Mouse (Mus musculus) urinary bladder, postnatal 36 days (tissue): ENCODE data around the gene Dyrk1a.
A peak's percentile ranks its signal among the peaks of the same experiment; 100 is the strongest.

Experiments
- DNase-seq, 2 experiments: peaks; one replicate each; pipeline ENCODE4 v3.0.0; 2022; ENCODE audit warnings: low spot score in 2 of 2, mixed read lengths in 1 of 2

The Dyrk1a gene

DNA sequence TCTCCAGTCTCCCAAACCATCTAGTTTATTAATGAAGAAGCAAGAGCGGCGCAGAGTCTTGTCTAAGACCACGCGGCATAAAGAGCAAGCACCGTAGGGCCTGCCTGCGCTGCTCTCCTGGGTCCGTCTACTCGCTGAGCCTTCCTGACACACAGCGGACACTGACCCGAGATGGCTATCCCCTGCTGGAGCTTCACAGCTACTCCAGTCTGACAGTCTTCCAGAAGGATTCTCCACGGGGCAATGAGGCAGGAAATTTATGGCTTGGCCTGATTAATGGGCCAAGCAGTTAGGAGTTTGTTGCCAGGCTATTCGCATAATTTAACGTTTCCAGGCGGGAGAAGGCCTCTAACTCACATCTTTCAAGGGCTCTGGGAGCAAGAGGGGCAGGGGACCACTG, 144.7 kb downstream of the Dyrk1a start:
- DNase-seq, result peak in 1 of 2 experiments; percentile 23

- no peak for DNase-seq
Observed at GRCm38 (mm10) chr16:94717051-94717450, 147.2 kb downstream of the Dyrk1a start.

GRCm38 (mm10) chr16:94718919-94719318, 149.1 kb downstream of the Dyrk1a start:
- no peak for DNase-seq

DNA sequence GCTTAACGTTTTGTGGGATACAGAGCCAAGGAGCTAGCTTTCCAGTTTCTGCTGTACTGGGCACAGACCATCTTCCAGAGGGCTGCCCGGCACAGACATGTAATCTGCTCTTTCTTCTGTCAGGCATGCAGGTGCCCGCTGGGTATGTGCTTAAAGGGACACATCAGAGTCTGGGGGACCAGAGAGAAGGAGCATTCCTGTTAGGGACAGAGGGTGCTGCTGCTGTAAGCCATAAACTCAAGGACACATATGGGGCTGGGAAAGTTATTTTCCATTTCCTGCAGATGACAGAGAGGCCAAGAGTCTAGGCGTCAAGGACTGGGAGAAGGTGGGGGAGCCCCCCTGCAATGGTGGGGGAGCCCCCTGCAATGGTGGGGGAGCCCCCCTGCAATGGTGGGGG, 149.7 kb downstream of the Dyrk1a start:
- DNase-seq, result no peak

GRCm38 (mm10) chr16:94720476-94721153, 150.8 kb downstream of the Dyrk1a start:
- no peak for DNase-seq

GRCm38 (mm10) chr16:94721549-94722006, 151.8 kb downstream of the Dyrk1a start:
- DNase-seq, result no peak

- no peak for DNase-seq
Observed at GRCm38 (mm10) chr16:94722936-94723335, 153.1 kb downstream of the Dyrk1a start.

DNA sequence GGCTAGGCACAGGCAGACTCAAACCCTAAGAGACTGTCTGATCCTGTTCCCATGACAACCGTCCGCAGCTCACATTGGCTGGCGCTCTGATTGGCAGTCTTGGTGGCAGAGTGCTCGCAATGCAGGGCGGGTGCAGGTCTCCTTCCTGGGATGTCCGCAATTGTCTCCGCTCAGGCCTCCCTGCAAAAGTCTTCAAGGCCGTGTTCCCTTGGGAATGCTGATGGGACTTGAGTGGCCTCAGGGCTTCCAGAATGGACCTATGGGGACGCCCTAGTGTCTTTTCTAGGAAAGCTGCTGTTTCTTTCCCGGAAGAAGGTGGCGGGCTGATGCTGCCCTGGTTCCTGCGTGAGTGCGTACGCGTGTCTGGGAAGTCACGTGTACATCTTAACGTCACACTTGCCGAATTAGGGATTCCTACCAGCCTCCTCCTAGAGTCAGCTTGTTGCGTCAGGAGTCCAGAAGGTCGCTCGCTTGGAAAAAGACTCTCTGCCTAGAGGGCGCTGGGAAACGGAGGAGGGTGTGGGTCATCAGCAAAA, 154.3 kb downstream of the Dyrk1a start:
- DNase-seq, result peak; percentile 60 to 72

DNA sequence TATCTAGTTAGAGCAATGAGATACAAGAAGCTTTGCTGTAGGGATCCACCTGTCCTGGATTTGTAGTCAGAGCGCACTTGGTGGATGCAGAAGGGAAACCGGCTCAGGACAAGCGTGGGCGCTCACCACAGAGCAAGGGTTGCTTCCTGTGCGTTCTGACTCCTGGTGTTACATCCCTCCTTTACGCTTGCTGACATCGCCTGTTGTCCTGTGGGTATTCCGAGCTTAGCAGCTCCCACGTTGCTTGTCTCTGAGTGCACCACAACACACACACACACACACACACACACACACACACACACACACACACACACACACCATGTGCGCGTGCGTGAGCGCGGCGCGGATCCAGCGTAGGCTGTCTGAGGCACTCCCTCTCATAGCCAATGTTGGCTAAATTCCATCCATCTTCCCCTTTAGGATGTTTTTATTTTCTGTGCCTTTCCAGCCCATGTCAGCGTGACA, 155.0 kb downstream of the Dyrk1a start:
- DNase-seq, result no peak

DNA sequence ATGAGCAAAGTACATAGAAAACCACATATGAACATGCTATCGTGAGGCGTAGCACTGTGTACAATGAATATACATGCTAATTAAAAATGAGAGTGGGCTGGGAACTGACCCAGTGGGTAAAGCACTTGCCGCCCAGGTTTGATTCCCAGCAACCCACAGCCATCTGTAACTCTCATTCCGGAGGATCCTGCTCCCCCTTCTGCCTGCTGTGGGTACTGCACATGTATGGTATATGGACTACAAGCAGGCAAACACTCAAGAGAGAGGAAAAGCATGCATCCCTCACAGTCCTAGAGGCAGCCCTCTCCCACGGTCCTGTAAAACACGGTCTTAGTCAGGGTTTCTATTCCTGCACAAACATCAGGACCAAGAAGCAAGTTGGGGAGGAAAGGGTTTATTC, 159.4 kb downstream of the Dyrk1a start:
- DNase-seq, result no peak

GRCm38 (mm10) chr16:94731027-94731426, 161.2 kb downstream of the Dyrk1a start:
- DNase-seq, result no peak

DNA sequence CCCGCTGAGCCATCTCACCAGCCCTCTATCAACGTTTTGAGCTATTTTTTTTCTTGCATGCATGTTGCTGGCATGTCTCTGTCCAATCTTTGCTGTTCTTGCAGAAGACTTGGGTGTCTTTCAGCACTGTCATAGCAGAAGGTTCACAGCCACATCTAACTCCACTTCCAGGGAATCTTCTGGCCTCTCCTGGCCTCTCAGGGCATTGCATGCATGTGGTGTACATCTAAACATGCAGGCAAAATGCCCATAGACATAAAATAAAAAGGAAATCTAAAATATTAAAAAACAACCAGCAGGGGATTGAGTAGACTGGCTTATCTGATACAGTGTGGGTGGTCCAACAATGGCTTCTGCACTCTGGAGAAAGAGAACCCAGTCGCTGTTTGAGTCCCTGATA, 165.7 kb downstream of the Dyrk1a start:
- no peak for DNase-seq

GRCm38 (mm10) chr16:94736462-94737358, 166.9 kb downstream of the Dyrk1a start:
- DNase-seq, result no peak

GRCm38 (mm10) chr16:94737359-94737687, 167.5 kb downstream of the Dyrk1a start:
- no peak for DNase-seq

DNA sequence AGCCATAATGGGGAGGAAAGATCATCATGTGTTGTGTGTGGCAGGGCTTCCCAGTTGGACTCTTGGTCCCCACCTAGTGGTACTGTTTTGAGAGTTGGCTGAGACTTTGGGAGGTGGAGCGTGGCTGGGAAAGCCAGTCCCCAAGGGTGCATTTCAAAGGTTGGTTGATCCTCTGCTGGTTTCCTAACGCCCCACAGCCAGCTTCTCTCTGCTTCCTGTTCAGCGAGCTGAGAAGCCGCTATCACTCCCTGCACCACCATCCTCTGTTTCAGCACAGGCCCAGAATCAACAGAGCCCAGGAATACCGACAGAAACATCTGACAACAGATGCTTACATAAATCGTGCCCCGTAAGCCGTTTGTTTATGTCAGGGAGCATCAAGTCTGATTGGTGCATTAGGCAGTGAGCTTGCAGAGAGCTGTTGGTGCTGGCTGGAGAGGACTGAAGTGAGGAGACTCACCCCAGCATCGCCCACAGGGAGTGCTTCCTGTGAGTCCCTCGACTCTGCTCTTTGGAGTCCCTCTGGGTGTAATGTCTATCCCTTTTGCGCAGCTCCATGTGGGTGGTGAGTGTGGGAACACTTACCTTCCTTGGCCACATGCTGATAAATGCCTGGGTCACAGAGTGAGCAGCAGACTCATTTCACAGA, 174.2 kb downstream of the Dyrk1a start:
- DNase-seq, result peak; percentile 8 to 41

DNA sequence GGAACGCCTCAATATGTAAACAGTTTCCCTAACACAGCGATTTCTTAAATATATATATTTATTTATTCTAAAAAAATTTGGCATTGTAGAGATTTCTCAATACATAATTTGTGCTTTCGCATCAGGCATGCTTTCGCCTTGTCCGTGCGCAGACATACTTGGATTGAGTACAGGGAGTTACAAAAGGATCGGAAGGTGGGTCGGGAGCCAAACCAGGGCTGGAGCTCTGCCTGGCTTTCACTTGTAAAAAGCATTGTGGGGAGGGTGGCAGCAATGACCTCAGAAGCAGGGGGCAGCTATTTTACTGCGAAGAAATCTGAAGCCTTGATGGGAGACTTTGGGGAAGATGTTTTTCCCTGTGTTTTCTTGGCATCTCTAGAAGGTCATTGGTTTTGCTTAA, 175.2 kb downstream of the Dyrk1a start:
- peak; percentile 3 to 57 for DNase-seq
